Mouse (Mus musculus) layer of hippocampus, adult 11-12 months (tissue): ENCODE results near the gene Pcid2.
"Not testable (repeated sequence)": the region's sequence is repeated elsewhere in the genome, so short reads cannot be mapped to it uniquely, and the experiment has no call there.

Experiments
- DNase-seq: peaks from one replicate; pipeline ENCODE4 v3.0.0; 2022; ENCODE audit warnings: low spot score

Pcid2 gene

DNA sequence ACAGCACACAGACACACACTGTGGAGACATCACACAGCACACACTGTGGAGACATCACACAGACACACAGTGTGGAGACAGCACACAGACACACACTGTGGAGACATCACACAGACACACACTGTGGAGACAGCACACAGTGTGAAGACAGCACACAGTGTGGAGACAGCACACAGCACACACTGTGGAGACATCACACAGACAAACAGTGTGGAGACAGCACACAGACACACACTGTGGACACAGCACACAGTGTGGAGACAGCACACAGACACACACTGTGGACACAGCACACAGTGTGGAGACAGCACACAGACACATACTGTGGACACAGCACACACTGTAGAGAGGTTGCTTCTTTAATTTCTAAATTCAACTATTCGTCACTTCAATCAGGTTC, 29.7 kb downstream of the Pcid2 start:
- not testable (repeated sequence) for DNase-seq

DNA sequence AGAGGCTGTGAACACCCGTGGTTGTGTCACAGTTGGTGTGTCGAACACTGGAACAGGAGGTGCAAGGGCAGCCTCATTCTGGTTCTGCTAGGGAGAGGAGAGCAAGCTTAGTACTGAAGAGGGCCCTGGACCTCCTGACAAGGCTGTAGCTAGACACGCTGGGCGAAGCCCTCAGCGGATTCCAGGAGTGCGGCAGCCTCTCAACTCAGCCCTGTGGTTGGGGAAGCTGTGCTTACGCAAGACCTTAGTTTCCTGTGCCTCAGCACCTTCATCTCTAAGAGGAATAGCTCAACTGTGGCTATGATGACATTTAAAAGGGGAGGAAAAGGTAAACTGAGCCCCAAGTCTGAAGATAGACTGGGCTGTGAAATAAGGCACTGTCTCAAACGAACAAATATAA, 30.2 kb downstream of the Pcid2 start:
- DNase-seq, result no peak

DNA sequence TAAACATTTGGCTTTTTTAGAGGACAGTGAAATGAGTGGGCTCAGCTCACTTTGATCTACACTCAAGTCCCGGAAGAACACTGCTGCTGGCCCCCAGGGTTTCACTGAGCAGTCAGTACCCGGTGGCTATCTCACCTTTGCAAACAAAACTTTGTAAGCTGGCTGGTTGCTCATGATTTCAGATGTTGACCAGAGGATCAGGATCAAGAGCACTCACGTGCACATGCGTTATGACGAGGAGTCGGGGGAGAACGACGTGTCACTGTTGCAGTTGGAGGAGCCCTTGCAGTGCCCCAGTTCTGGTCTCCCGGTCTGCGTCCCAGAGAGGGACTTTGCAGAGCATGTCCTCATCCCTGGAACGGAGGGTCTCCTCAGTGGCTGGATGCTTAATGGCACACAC, 32.0 kb downstream of the Pcid2 start:
- DNase-seq, result no peak

DNA sequence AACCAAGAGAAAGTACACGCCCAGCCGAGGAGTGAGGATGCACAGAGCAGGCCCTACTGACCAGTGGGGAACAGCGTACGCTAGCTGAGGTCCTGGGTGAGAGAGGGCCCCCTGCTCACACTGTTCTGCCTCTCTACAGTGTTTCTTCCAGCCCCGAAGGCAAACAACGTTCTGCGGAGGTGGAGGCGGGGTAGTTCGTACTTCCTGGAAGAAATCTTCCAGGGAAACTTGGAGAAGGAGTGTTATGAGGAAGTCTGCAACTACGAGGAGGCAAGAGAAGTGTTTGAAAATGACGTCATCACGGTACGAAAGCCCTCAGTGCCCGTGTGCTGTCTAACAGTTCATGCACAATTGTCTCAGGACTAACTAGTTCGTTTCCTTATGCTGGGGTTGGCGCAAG, 42.1 kb downstream of the Pcid2 start:
- DNase-seq, result no peak

DNA sequence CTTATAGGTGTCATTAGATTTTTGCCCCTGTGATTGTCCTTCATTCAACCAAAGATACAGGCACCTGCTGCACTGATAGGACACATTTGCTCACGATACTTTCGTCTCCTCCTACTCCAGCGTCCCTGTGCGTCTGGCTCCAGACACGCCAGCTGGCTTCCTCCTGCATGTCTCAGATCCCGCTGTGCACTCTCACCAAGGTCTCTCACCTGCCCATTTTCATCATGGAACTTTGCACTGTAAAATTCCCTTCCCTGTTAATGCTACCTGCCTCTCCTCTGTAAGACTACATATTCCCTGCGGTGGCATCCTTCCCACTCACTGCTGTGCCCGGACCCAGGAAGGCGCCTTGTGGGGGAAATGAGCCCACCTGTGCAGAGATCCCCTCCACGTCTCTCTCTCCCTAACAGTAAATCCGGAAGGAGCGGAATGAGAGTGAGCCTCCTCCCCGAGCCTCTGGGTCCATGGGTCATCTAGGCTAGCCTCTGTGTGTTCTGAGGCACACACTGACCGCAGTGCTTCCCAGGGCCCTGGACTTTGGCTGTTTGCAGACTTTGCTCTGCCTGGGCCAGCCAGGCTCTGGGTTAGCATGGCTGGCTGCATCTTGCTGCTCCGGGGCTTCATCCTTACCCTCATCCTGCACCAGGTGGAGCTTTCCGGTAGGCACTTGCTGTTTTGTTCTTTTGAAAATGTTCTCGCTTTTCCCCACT, 44.7 kb downstream of the Pcid2 start, which contains the start of gene Proz:
Gene Proz, plus strand, starts transcription at position 474 of the 710 bp plus-strand sequence.
- DNase-seq, result no peak

DNA sequence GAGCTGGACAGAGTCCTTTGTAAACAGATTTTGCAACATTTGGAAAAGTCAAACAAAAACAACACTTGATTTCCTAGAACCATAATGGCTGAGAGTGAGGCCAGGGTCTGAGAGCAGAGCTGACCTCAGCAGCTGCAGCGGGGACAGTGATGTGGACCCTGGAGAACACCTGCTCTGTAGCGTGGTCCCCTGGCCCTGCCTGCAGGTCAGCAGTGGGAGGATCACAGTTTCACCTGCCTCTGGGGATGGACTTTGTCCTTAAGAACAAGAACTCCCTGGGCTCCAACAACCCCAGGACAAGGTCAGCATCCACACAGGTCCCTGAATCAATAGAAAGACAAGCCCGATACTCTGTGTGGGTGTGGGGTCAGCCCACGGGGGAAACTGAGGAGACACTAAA, 47.9 kb downstream of the Pcid2 start:
- DNase-seq, result no peak

DNA sequence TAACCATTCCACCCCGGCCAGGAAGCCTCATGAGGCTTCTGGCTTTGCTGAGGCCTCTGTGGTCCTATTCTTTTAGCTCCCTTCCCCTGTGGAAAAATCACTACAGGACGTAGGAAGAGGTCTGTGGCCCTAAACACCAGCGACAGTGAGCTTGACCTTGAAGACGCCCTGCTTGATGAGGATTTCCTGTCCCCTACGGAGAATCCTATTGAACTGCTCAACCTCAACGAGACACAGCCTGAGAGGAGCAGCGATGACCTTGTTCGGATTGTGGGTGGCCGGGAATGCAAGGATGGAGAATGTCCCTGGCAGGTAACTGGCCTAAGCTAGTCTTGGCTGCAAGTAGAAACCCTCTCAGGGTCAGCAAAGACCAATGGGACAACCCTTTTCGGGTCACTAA, 54.7 kb downstream of the Pcid2 start:
- no peak for DNase-seq

DNA sequence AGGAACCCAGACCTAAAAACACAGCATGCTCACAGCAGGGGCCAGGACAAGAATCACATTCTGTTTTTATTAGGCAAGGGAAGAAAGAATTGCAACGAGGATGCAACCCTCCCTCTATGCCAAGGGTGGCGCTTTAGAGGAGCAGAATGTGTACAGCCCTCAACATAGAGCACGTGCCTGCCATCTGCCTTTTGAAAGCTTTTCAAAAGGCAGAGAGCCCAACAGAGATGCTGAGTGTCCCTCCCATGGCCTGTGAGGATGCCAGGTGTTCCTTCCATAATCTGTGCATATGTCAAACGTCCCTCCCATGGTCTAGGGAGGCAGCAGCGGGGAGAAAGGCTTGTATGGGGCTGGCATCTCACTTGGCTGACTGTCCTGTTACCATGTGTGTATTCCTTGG, 57.6 kb downstream of the Pcid2 start:
- no peak for DNase-seq

DNA sequence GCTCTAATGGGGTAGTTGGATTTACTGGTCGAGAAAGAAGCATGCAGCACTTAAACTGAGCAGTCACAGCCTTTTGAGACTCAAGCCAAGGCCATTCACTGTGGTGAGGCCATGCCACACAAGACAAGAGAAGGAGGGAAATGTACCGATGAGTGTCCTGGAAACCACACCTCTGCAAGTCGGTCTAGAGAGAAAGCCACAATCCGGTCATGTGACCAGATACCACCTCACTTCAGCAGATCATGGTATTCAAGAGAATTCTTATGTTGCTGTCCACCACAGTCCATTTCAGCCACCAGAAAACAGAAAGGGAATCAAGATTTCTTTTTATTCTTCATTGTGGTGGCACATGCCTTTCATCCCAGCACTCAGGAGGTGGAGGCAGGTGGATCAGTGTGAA, 63.8 kb downstream of the Pcid2 start:
- DNase-seq, result no peak

DNA sequence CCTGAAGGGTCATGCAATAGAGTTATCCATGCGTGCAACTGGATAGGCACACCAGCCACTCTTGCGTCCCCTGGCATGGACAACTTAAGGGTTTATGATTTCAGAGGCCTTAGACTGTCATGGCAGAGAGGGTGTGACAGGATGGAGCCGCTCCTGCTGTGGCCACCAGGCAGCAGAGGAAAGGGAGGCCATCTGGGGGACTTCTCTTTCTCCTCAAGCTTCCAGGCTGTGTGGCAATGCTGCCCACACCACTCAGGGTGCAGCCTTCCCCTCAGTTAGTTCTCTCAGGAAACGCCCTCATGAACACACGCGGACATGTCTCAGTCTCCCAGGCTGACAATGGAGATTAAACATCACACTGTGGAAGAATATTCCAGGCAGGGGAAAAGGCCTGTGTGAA, 66.2 kb downstream of the Pcid2 start:
- no peak for DNase-seq

DNA sequence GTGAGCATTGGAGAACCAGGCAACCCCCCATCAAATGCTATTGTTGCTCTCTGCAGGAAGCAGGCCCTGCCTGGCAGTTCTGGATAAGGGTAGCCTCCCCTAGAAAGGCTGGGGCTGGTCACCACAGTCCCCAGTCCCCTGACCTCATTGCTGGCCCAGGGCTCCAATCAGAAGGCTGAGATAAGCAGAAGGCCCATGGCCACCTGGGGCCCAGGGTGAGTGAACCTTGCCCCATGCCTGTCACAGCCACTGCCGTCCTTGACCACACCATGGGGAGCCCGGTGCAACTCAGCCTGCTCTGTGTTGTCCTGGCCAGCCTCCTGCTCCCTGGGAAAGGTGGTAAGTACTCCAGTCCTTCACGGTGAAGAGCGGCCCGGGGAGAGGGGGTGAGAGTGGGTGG, 67.7 kb downstream of the Pcid2 start:
- no peak for DNase-seq

DNA sequence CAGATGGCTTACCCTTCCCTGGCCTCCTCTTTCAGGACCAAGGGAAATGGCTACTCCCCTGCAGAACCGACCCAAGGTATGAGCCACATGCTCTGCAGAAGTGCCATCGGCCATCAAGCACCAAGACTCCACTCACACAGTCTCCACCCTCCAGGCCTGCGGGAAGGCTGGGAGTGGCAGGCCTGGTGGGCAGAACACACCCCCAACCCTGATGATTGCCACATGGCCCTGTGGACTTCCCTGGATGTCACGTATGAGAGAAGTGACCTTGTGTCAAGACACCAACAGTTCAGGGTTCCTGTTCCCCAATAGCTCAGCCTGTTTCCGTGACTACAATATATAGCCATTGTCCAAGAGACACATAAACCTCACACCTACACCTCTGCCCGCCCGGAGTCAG, 68.2 kb downstream of the Pcid2 start, which contains the start of gene F10:
Gene F10, plus strand, starts transcription at position 294 of the 400 bp plus-strand sequence.
- DNase-seq, result no peak

DNA sequence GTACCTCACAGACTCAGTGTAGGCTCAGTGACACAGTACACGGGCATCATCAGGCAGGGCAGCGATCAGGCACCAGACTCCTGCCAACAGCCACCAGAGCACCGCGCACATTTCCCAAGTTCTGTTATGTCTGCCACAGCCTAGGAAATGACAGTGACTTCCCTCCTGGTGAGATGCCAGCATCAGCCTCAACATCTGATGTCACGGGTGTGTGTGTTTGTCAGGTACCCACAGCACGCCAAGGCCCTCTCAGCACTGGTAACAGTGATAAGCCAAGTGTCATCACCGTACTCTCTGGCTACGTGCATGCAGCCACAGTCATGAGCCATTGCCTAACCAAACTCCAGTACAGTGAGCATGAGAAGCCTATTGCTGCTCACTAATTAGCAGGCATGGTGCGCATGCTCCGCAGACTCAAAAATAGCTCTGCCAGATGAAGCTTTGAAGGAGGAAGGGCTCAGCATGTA, 68.9 kb downstream of the Pcid2 start:
- DNase-seq, result peak; percentile 49

DNA sequence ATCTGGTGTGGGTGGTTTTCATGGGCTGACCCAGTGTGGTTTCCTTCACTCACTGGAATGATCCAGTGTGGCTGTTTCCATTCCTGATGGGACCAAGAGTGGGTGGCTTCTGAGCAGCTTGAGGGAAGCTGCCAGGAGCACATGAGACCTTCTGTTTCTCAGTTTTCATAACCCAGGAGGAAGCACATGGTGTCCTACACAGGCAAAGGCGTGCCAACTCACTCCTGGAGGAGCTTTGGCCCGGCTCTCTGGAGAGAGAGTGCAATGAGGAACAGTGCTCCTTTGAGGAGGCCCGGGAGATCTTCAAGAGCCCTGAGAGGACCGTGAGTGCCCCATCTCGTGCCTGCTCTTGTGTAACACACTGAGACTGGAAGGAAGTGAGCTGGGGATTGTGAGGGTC, 76.8 kb downstream of the Pcid2 start:
- peak; percentile 59 for DNase-seq

DNA sequence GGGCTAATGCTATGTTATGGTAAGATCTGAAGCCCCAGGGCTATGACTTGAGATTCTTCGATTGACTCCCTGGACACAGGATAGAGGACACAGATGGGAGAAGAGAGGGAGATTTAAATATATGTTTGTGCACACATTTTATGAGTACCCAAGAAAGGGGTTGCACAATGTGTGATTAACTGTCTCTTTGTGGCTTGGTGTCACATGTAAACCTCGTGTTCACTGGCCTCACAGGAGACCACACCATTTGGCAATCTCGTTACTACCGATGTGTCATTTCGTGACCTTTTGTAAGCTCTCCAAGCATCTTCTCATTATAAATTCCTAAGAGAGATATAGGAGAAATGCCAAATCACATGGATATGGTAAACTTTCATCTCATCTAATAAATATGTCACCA, 77.6 kb downstream of the Pcid2 start:
- no peak for DNase-seq
